Mouse (Mus musculus): ENCODE measurements around the gene Hacd2. TPM values are rescaled to one million over a fixed set of nuclear protein-coding genes. Genes with fewer than 3 reads are reported as not detected.

Gene Hacd2
- polyA plus RNA-seq, 1 experiment = 94.1 TPM

DNA sequence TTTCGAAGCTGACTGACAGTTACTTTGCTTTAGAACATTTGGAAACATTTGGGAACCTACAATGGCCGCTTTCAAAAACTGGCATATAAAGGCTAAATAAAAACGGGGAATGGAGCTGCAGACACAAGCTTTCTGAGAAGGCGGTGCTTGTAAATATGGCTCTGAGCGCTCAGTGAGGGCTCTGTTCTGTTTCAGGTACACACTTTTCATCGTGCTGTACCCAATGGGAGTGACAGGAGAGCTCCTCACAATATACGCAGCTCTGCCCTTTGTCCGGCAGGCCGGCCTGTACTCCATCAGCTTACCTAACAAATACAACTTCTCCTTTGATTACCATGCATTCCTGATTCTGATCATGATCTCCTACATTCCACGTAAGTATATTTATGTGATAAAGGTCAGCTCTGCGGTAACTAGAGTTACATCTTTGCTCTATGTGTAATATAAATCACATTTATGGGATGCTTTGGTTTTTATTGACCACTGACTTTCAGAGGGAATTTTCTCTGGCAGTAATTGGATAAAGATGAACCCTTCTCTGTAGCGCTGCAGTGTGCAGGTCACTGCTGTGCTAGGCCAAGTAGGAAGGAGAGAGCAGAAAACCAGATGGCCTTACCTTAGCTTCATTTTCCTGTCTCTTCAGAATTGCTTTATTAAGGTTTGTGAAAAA is 79.7 kb downstream of the Hacd2 start:
- Histone ChIP-seq H3K4me1 (ENCODE audit: control insufficient read depth, insufficient read depth, low read length) (no peaks in the 10 kb centered on the region), H3K27ac (ENCODE audit: control insufficient read depth, insufficient read depth, low read depth, low read length) (0 out of 2 replicates have a peak overlapping the region, but pooled peaks have one; percentile 7), H3K36me3 (ENCODE audit: control insufficient read depth, insufficient read depth, low read length) (no peaks in the 10 kb centered on the region; the same call in none of the 2 replicates), H3K27me3 (ENCODE audit: control insufficient read depth, insufficient read depth, low read length) (no peaks in the 10 kb centered on the region), H3K4me3 (ENCODE audit: control insufficient read depth, low read depth, low read length) (no peak overlapping the region)
- TF ChIP-seq POLR2A (IDR thresholded peaks at IDR 0.05; ENCODE audit: control insufficient read depth, low read depth, low read length) (no peak), CTCF (IDR thresholded peaks at IDR 0.05; ENCODE audit: control insufficient read depth, insufficient read depth, insufficient replicate concordance, low read depth, low read length) (no peak)

DNA sequence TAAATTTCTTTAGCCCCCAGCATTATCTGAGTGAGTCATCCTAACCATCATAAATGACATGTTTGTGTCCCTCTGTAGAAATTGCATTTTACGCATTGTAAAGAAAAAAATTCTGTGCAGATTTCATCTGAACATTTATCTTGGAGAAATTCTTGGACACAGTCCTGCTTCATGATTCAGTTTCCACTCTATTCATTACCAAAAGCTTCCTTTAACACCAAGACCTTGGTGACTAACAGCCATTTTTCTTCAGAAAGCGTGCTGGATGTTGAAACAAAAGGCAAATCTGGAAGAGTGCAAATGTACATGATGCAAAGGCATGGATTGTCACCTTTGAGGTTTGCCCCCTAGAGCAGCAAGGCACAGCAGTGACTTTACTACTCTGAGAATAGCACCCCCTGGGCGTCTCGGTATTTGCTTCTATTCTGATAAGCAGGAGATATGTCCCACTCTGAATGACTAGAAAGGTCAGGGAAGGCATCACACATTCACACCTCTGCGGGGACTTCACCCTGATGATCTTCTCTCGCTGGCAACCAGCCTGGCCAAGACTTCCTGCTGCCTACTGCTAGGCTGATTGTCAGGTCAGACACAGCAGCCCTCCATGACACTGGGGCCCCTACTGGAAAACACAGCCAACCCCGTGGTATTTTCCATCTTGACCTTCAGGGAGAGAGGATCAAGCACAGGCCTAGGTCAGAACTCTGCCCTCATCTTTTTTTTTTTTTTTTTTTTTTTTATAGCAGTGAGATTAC is 80.8 kb downstream of the Hacd2 start:
- H3K4me3 ChIP-seq (ENCODE audit: control insufficient read depth, low read depth, low read length) = no peak overlapping the region

DNA sequence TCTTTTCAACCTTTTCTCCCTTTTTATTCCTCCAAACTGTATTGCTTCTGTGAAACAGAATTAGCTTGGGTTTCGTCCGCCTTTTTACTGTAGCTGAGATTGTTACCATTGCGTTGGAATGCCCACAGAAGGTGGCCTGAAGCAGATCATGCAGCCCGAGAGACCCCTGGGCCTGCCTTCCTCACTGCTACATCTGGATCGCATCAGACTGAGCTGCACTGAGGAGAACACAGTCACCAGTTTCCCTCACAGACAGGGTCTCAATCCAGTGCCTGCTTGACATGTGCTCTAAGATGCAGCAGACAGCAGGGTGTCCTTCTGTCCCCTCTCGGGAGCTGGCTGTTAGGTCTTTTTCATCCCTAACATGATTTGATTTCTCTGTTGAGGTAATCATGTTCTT is 85.8 kb downstream of the Hacd2 start:
- TF ChIP-seq POLR2A (IDR thresholded peaks at IDR 0.05; ENCODE audit: control insufficient read depth, low read depth, low read length) (no peak), CTCF (IDR thresholded peaks at IDR 0.05; ENCODE audit: control insufficient read depth, insufficient read depth, insufficient replicate concordance, low read depth, low read length) (no peak)
- Histone ChIP-seq H3K27ac (ENCODE audit: control insufficient read depth, insufficient read depth, low read depth, low read length) (no peak overlapping the region), H3K4me3 (ENCODE audit: control insufficient read depth, low read depth, low read length) (no peak overlapping the region), H3K36me3 (ENCODE audit: control insufficient read depth, insufficient read depth, low read length) (no peaks in the 10 kb centered on the region; the same call in none of the 2 replicates), H3K27me3 (ENCODE audit: control insufficient read depth, insufficient read depth, low read length) (no peaks in the 10 kb centered on the region), H3K4me1 (ENCODE audit: control insufficient read depth, insufficient read depth, low read length) (no peaks in the 10 kb centered on the region)

More for the DNA sequence above, 80.8 kb downstream of the Hacd2 start:
- no peaks in the 10 kb centered on the region for H3K27me3 ChIP-seq (ENCODE audit: control insufficient read depth, insufficient read depth, low read length)
- H3K36me3 ChIP-seq (ENCODE audit: control insufficient read depth, insufficient read depth, low read length) = no peaks in the 10 kb centered on the region; the same call in none of the 2 replicates
- TF ChIP-seq POLR2A (IDR thresholded peaks at IDR 0.05; ENCODE audit: control insufficient read depth, low read depth, low read length) (no peak), CTCF (IDR thresholded peaks at IDR 0.05; ENCODE audit: control insufficient read depth, insufficient read depth, insufficient replicate concordance, low read depth, low read length) (no peak)
- no peaks in the 10 kb centered on the region for H3K4me1 ChIP-seq (ENCODE audit: control insufficient read depth, insufficient read depth, low read length)
- H3K27ac ChIP-seq (ENCODE audit: control insufficient read depth, insufficient read depth, low read depth, low read length) = no peak overlapping the region

DNA sequence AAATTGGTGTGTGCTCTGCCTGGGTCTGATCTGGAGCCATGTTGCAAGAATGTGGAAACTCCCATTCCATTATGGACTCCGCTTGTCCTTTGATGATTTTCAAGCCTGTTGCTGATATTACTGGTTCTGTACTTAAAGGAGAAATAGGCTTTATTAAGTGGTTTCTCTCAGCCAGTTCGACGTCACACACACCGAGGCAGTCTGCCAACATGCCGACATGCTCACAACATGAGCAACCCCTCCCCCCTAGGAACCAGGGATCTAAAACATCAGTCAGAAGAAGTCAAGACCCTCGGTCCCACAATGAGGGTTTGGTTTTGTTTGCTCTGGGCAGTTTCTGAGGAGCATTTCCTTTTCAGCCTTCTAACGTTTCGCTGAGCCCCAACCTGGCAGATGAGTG is 86.9 kb downstream of the Hacd2 start:
- Histone ChIP-seq H3K27me3 (ENCODE audit: control insufficient read depth, insufficient read depth, low read length) (no peaks in the 10 kb centered on the region), H3K4me3 (ENCODE audit: control insufficient read depth, low read depth, low read length) (no peak overlapping the region), H3K36me3 (ENCODE audit: control insufficient read depth, insufficient read depth, low read length) (no peaks in the 10 kb centered on the region; the same call in none of the 2 replicates), H3K27ac (ENCODE audit: control insufficient read depth, insufficient read depth, low read depth, low read length) (0 out of 2 replicates have a peak overlapping the region, but pooled peaks have one; percentile 3), H3K4me1 (ENCODE audit: control insufficient read depth, insufficient read depth, low read length) (no peaks in the 10 kb centered on the region)
- no peak for TF ChIP-seq CTCF (IDR thresholded peaks at IDR 0.05; ENCODE audit: control insufficient read depth, insufficient read depth, insufficient replicate concordance, low read depth, low read length)
- no peak for TF ChIP-seq POLR2A (IDR thresholded peaks at IDR 0.05; ENCODE audit: control insufficient read depth, low read depth, low read length)

DNA sequence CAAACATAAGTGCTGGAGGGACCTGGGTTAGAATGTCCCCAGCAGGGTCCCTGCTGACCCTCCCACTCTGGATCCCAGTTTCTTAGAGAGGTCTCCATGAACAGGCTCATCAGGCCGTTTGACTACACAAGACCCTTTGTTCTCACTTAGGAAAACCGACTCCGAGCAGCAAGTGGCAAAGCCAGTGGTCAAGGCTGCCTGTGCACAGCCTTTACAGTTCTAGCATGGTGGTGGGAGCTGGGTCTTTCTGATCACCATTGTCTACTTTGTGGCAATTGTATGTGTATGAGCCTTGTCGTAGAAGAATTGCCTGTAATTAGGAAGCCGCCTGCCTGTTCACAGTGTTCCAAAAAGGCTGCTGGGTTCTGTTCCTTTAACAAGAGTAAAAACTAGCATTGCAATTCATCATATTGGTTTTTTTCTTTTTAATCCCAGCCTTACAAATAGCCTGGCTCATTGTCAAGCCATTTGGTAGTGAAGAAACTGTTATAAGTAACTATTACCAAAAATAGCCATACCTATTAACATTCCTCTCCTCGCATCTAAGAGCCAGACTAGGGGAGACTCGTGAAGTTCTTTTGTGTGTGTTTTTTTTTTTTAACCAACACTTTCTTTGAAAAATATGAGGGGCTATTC is 87.5 kb downstream of the Hacd2 start:
- H3K4me3 ChIP-seq (ENCODE audit: control insufficient read depth, low read depth, low read length) = no peak overlapping the region
- TF ChIP-seq POLR2A (IDR thresholded peaks at IDR 0.05; ENCODE audit: control insufficient read depth, low read depth, low read length) (no peak), CTCF (IDR thresholded peaks at IDR 0.05; ENCODE audit: control insufficient read depth, insufficient read depth, insufficient replicate concordance, low read depth, low read length) (no peak)
- no peaks in the 10 kb centered on the region for H3K4me1 ChIP-seq (ENCODE audit: control insufficient read depth, insufficient read depth, low read length)
- H3K27ac ChIP-seq (ENCODE audit: control insufficient read depth, insufficient read depth, low read depth, low read length) = no peak overlapping the region
- H3K36me3 ChIP-seq (ENCODE audit: control insufficient read depth, insufficient read depth, low read length) = no peaks in the 10 kb centered on the region; the same call in none of the 2 replicates
- H3K27me3 ChIP-seq (ENCODE audit: control insufficient read depth, insufficient read depth, low read length) = no peaks in the 10 kb centered on the region

DNA sequence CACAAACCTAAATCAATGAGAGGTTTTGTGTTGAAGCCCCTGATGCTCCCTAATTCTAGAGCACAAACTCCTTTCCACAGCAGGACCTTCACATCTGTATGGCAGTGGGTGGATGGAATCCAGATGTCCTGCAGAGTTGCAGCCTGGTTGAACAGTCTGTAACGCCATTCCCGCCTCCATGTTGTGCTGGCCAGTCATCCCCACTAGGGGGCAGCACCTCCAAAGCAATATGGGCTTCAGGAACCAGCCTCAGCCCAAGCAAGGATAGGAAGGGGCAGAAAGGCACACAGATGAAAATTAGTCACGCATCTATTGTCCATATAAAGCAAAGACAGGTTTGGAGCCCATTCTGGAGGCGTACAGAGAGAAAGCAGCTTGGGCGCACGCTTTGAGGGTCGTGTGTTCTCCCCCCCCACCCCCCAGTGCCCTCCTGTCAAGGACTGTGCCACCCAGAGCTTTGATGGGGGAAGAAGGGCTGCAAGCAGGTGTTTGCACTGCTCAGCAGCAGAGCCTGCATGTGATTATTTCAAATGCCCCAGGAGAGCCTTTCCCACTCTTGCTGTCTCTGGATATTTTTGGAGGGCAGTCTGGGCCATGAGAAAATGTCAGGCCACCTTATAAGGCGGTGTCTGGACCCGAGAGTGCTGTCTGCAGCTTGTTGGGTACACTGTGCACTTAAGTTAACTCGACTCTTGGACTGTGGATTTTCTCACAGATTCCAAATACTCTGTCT is 88.3 kb downstream of the Hacd2 start:
- Histone ChIP-seq H3K27me3 (ENCODE audit: control insufficient read depth, insufficient read depth, low read length) (no peaks in the 10 kb centered on the region), H3K36me3 (ENCODE audit: control insufficient read depth, insufficient read depth, low read length) (no peaks in the 10 kb centered on the region; the same call in none of the 2 replicates), H3K27ac (ENCODE audit: control insufficient read depth, insufficient read depth, low read depth, low read length) (no peak overlapping the region), H3K4me1 (ENCODE audit: control insufficient read depth, insufficient read depth, low read length) (no peaks in the 10 kb centered on the region), H3K4me3 (ENCODE audit: control insufficient read depth, low read depth, low read length) (no peak overlapping the region)
- peak; percentile 94 for TF ChIP-seq CTCF (IDR thresholded peaks at IDR 0.05; ENCODE audit: control insufficient read depth, insufficient read depth, insufficient replicate concordance, low read depth, low read length)
- no peak for TF ChIP-seq POLR2A (IDR thresholded peaks at IDR 0.05; ENCODE audit: control insufficient read depth, low read depth, low read length)

All from testis, adult 2 months (tissue).